Mouse (Mus musculus): Measurements from ENCODE around the gene Ttll4.

- TF ChIP-seq CTCF (IDR thresholded peaks at IDR 0.05; ENCODE audit: low read depth), result peak; percentile 74
- TF ChIP-seq EP300 (optimal IDR thresholded peaks at IDR 0.05), result no peak
These were observed 87.2 kb downstream of the Ttll4 start, which contains the start of gene Prkag3 for GRCm38 (mm10) chr1:74748643-74749271.

All from stomach, postnatal 0 days (tissue).